Mouse (Mus musculus) embryonic facial prominence, embryonic 11.5 days (tissue): Measurements from ENCODE around the gene Zdhhc24. TPM values are rescaled to one million over a fixed set of nuclear protein-coding genes. Genes with fewer than 3 reads are reported as not detected.

Experiments used
- ATAC-seq: fragments of 200-750 bp; cut with Nextera tagmentation; replicated peaks from 2 replicates; pipeline ENCODE4 v1.8.0; 2017; ENCODE audit warnings: low read depth; ENCODE audit not compliant: insufficient number of reproducible peaks, low FRiP score, low TSS enrichment
- DNase-seq: peaks from one replicate; pipeline ENCODE4 v3.0.0-alpha.2; 2015; ENCODE audit warnings: low spot score
- H3K27ac ChIP-seq: fragments of 300-500 bp; sonication (generic); replicated peaks from 2 replicates; pipeline ENCODE4 v1.5.1; 2014; ENCODE audit warnings: mild to moderate bottlenecking, low read depth, low read length, control low read depth
- H3K27me3 ChIP-seq: fragments of 300-500 bp; sonication (generic); 2 replicates; pipeline ENCODE4 v1.6.1; 2014; ENCODE audit warnings: mild to moderate bottlenecking, low read length, moderate library complexity, mixed read lengths; ENCODE audit not compliant: control insufficient read depth, insufficient read depth
- H3K36me3 ChIP-seq: fragments of 300-500 bp; sonication (generic); replicated peaks from 2 replicates; pipeline ENCODE4 v1.6.1; 2014; ENCODE audit warnings: low read depth, mild to moderate bottlenecking, low read length, moderate library complexity, mixed read lengths; ENCODE audit not compliant: control insufficient read depth, insufficient read depth
- H3K4me1 ChIP-seq: fragments of 300-500 bp; sonication (generic); 2 replicates; pipeline ENCODE4 v1.6.1; 2014; ENCODE audit warnings: low read length, mixed read lengths; ENCODE audit not compliant: control insufficient read depth, insufficient read depth
- H3K4me2 ChIP-seq: fragments of 300-500 bp; sonication (generic); 2 replicates; pipeline ENCODE4 v1.6.1; 2014; ENCODE audit warnings: low read depth, mild to moderate bottlenecking, control low read depth, low read length, moderate library complexity
- H3K4me3 ChIP-seq: fragments of 300-500 bp; sonication (generic); 2 replicates; pipeline ENCODE4 v1.5.1; 2014; ENCODE audit warnings: low read depth, low read length, control low read depth
- H3K9ac ChIP-seq: fragments of 300-500 bp; sonication (generic); replicated peaks from 2 replicates; pipeline ENCODE4 v1.6.1; 2014; ENCODE audit warnings: mild to moderate bottlenecking, control low read depth, low read length
- H3K9me3 ChIP-seq: fragments of 300-500 bp; sonication (generic); replicated peaks from 2 replicates; pipeline ENCODE4 v1.6.1; 2016; ENCODE audit warnings: mild to moderate bottlenecking, low read length, inconsistent platforms, mixed read lengths; ENCODE audit not compliant: control insufficient read depth
- WGBS: fragments of 180-500 bp; shearing (Covaris S2); extraction: QIAGEN DNeasy Blood & Tissue Kit; methylation state at CpG from one replicate; pipeline ENCODE4 v1.1.7; 2014; 5-methylcytosine and 5-hydroxymethylcytosine counted together
- polyA plus RNA-seq: library from polyadenylated mRNA; unstranded; fragments of >200 nt; fragmentation: Nextera tagmentation; extraction: Ambion mirVana; gene quantifications from 2 replicates; pipeline ENCODE4 v1.2.1, GENCODE M21; 2014

Zdhhc24 gene
- polyA plus RNA-seq, 1 experiment from 2014 or later = 7.4 TPM

GRCm38 (mm10) chr19:4908107-4908506 lies 29.6 kb downstream of the Zdhhc24 start:
- Histone ChIP-seq H3K4me2 (no peak overlapping the region), H3K4me3 (no peak overlapping the region), H3K4me1 (no peaks in the 10 kb centered on the region), H3K9me3 (no peaks in the 10 kb centered on the region), H3K9ac (no peak overlapping the region), H3K27ac (no peak overlapping the region), H3K27me3 (no peaks in the 10 kb centered on the region), H3K36me3 (peaks cover 9% of the 10 kb centered on the region; the same call in 1 of the 2 replicates)
- DNase-seq (peak; percentile 50), ATAC-seq (no peak)
- 78% methylated on average over 4 of the region's 4 CpGs for WGBS

GRCm38 (mm10) chr19:4909376-4909775 lies 30.9 kb downstream of the Zdhhc24 start:
- DNase-seq (no peak), ATAC-seq (no peak)
- H3K4me1 ChIP-seq = no peaks in the 10 kb centered on the region
- H3K27me3 ChIP-seq = no peaks in the 10 kb centered on the region
- peaks cover 18% of the 10 kb centered on the region; the same call in 1 of the 2 replicates for H3K36me3 ChIP-seq
- H3K9ac ChIP-seq = no peak overlapping the region
- no peaks in the 10 kb centered on the region for H3K9me3 ChIP-seq
- no peak overlapping the region for H3K4me3 ChIP-seq
- WGBS = 89% methylated on average over 7 of the region's 7 CpGs
- H3K4me2 ChIP-seq = no peak overlapping the region
- no peak overlapping the region for H3K27ac ChIP-seq

- Histone ChIP-seq H3K4me2 (no peak overlapping the region), H3K36me3 (peaks cover 16% of the 10 kb centered on the region; the same call in 1 of the 2 replicates), H3K9me3 (no peaks in the 10 kb centered on the region), H3K4me3 (no peak overlapping the region), H3K4me1 (no peaks in the 10 kb centered on the region), H3K27ac (no peak overlapping the region), H3K27me3 (no peaks in the 10 kb centered on the region), H3K9ac (no peak overlapping the region)
- ATAC-seq (no peak), DNase-seq (no peak)
- 92% methylated on average over 15 of the region's 15 CpGs for WGBS
These were observed 37.6 kb downstream of the Zdhhc24 start for GRCm38 (mm10) chr19:4915924-4916603.

DNA sequence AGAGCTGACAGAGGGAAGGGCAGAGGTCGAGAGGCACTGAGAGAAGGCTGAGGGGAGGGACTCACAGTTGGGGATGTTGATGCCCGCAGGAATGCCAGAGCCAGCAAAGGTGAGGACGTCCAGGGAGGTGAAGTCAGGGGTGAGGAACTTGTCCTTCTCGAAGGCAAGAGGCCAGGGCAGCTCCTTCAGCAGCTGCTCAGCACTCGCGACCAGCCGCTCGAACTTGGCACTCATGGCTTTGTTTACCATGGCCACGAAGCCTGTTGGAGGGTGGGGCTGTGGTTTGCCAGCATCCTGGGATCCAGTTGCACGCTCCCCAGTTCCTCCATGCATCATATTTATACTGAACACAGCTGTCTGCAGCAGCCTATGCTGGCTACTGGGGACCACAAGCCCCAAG lies 38.4 kb downstream of the Zdhhc24 start:
- Histone ChIP-seq H3K4me1 (no peaks in the 10 kb centered on the region), H3K9ac (no peak overlapping the region), H3K36me3 (peaks cover 16% of the 10 kb centered on the region; the same call in 1 of the 2 replicates), H3K27ac (no peak overlapping the region), H3K4me2 (no peak overlapping the region), H3K27me3 (no peaks in the 10 kb centered on the region), H3K4me3 (no peak overlapping the region), H3K9me3 (no peaks in the 10 kb centered on the region)
- no peak for DNase-seq
- no peak for ATAC-seq
- 80% methylated on average over 10 of the region's 10 CpGs for WGBS

DNA sequence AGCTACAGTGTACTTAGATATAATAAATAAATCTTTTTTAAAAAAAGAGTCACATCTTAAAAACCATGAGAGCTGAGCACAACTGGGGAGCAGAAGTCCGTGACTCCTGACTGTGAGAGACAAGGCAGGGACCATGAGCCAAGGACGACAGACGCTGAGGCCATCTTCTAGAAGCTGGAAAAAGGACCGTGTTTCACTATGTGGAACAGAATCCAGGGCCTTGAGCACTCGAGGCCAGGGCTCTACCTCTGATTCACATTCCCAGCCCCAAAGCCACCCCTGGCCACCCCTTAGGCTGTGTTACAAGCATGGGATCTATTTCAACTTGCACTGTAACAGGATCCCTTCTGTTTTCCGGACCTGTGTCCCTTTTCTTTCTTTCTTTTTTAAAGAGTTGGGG lies 41.2 kb downstream of the Zdhhc24 start:
- H3K4me1 ChIP-seq = no peaks in the 10 kb centered on the region
- H3K27me3 ChIP-seq = no peaks in the 10 kb centered on the region
- H3K27ac ChIP-seq = no peak overlapping the region
- ATAC-seq (no peak), DNase-seq (no peak)
- H3K9ac ChIP-seq = no peak overlapping the region
- H3K9me3 ChIP-seq = no peaks in the 10 kb centered on the region
- H3K4me2 ChIP-seq = no peak overlapping the region
- WGBS = 86% methylated on average over 6 of the region's 6 CpGs
- no peak overlapping the region for H3K4me3 ChIP-seq
- H3K36me3 ChIP-seq = peaks cover 7% of the 10 kb centered on the region; the same call in 1 of the 2 replicates

DNA sequence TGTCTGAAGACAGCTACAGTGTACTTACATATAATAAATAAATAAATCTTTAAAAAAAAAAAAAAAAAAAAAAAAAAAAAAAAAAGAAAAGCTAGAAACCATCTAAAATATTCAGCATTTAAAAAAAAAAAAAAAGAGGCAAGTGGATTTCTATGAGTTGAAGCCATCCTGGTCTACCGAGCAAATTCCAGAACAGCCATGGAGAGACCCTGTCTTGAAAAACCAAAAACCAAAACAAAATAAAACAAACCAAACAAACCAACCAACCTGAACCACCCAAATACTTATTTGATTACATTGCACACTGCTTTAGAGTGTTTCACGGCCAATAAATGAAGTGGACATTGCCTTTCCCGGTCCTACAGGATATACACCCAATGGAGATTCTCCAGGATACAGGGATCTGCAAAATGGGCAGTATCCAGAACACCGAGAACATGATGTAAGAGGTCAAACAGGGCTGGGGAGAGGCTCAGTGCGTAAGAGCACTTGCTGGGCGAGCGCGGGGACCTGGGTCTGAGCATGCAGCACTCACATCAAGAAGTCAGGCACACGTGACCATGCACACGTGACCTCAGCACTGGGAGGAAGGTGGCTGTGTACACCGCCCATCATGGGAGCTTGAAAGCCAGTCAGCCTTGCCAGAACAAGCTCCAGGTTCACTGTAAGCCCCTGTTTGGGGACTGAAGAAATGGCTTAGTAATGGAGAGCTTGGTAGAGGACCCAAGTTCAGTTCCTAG lies 46.8 kb downstream of the Zdhhc24 start:
- H3K4me3 ChIP-seq = no peak overlapping the region
- no peak for ATAC-seq
- H3K9ac ChIP-seq = no peak overlapping the region
- H3K27me3 ChIP-seq = no peaks in the 10 kb centered on the region
- H3K36me3 ChIP-seq = peaks cover 3% of the 10 kb centered on the region; the same call in 1 of the 2 replicates
- H3K27ac ChIP-seq = no peak overlapping the region
- no peaks in the 10 kb centered on the region for H3K4me1 ChIP-seq
- DNase-seq = no peak
- no peak overlapping the region for H3K4me2 ChIP-seq
- H3K9me3 ChIP-seq = no peaks in the 10 kb centered on the region
- 95% methylated on average over 11 of the region's 11 CpGs for WGBS

- Histone ChIP-seq H3K27me3 (no peaks in the 10 kb centered on the region), H3K9ac (peak within 1 kb of the TSS; percentile 61), H3K4me1 (no peaks in the 10 kb centered on the region), H3K36me3 (peaks cover 3% of the 10 kb centered on the region; the same call in 1 of the 2 replicates), H3K9me3 (no peaks in the 10 kb centered on the region), H3K4me3 (peak within 1 kb of the TSS; percentile 57), H3K27ac (no peak within 1 kb of the TSS), H3K4me2 (peak within 1 kb of the TSS; percentile 57)
- under 1% methylated on average over 32 of the region's 32 CpGs for WGBS
- ATAC-seq = peak; percentile 95
- peak; percentile 99 for DNase-seq
These were observed 49.5 kb downstream of the Zdhhc24 start, which contains the start of gene Dpp3 for GRCm38 (mm10) chr19:4927904-4928531. Dpp3 (minus strand) TSS chr19:4928287.
